Comparison of ENCODE assay signal across 21 mouse cellular contexts in the genomic region with DNA sequence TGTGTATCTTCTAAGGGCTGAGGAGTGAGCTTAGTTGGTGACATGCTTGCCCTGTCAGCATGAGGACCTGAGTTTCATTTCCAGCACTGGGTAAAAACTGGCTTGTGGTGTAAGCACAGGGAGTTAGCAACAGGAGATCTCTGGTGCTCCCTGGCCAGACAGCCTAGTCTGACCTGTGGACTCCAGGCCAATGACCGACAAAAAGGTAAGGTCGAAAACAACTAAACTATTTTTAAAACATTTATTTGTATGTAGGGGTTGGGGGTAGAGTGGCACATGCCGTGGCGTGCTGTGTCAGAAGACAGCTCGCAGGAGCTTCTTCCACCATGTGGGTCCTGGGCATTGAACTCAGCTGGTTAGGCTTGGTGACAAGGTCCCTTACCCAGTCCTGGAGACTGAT. TPM values are rescaled to one million over a fixed set of nuclear protein-coding genes. Genes with fewer than 3 reads are reported as not detected.
"Had no signal": no experiment of that assay in that cellular context is flagged by ENCODE, and none has a peak within 500 bp of the region (broad histone marks: within the 10 kb centered on the region; RNA-seq: fewer than 3 reads in every experiment).

No protein-coding gene starts in this region.

- H3K36me3 ChIP-seq: lung, embryonic 15.5 days; midbrain, embryonic 13.5 days; midbrain, embryonic 15.5 days; neural tube, embryonic 12.5 days; stomach, embryonic 15.5 days had no signal

- H3K27me3 ChIP-seq: lung, embryonic 15.5 days; midbrain, embryonic 13.5 days; midbrain, embryonic 15.5 days; neural tube, embryonic 12.5 days; stomach, embryonic 15.5 days had no signal

- H3K27ac ChIP-seq: lung, embryonic 15.5 days; macrophage; midbrain, embryonic 13.5 days; midbrain, embryonic 15.5 days; neural tube, embryonic 12.5 days; stomach, embryonic 15.5 days; stomach, postnatal 0 days had no signal

- H3K4me3 ChIP-seq: lung, embryonic 15.5 days; megakaryocyte, embryonic 14.5 days; midbrain, embryonic 13.5 days; midbrain, embryonic 15.5 days; neural tube, embryonic 12.5 days; stomach, embryonic 15.5 days had no signal

- DNase-seq: lung, postnatal 14 days; lung, postnatal 36 days; right cerebral cortex, postnatal 14 days; thymus, adult 2 months; thymus, postnatal 25 days; thymus, postnatal 4 days had no signal

- H3K9ac ChIP-seq: lung, embryonic 15.5 days; midbrain, embryonic 13.5 days; midbrain, embryonic 15.5 days; neural tube, embryonic 12.5 days; stomach, embryonic 15.5 days had no signal

- ATAC-seq: lung, postnatal 0 days; midbrain, embryonic 13.5 days; midbrain, embryonic 15.5 days had no signal

- H3K4me2 ChIP-seq: lung, embryonic 15.5 days; midbrain, embryonic 11.5 days; midbrain, embryonic 13.5 days; midbrain, embryonic 15.5 days; neural tube, embryonic 12.5 days; stomach, embryonic 15.5 days had no signal

- H3K4me1 ChIP-seq: lung, embryonic 15.5 days; megakaryocyte, embryonic 14.5 days; midbrain, embryonic 13.5 days; midbrain, embryonic 15.5 days; neural tube, embryonic 12.5 days; stomach, embryonic 15.5 days had no signal

- H3K9me3 ChIP-seq: lung, embryonic 15.5 days; megakaryocyte, embryonic 14.5 days; midbrain, embryonic 13.5 days; midbrain, embryonic 15.5 days; neural tube, embryonic 12.5 days; stomach, embryonic 15.5 days had no signal

RNA-seq across cellular contexts. Expression of a gene that starts 59.4 kb away (rescaled TPM):
- total RNA-seq: megakaryocyte progenitor cell, adult 5-6 weeks; monocyte, adult 5-6 weeks; neutrophil, adult 5-6 weeks had no signal
- polyA plus RNA-seq: lung, embryonic 15.5 days; lung, postnatal 0 days; macrophage; midbrain, embryonic 11.5 days; midbrain, embryonic 13.5 days; midbrain, embryonic 15.5 days; neural tube, embryonic 12.5 days; neural tube, embryonic 14.5 days; stomach, embryonic 15.5 days; stomach, postnatal 0 days; urinary bladder, adult 2 months had no signal
